Mouse (Mus musculus) lung, embryonic 16.5 days (tissue): ENCODE results near the gene Trim9. TPM values are rescaled to one million over a fixed set of nuclear protein-coding genes. Genes with fewer than 3 reads are reported as not detected.

Experiments used
- ATAC-seq: fragments of 200-750 bp; cut with Nextera tagmentation; 2 replicates; pipeline ENCODE4 v1.8.0; 2017; ENCODE audit warnings: low read depth, mild to moderate bottlenecking, moderate library complexity
- H3K27ac ChIP-seq: fragments of 300-500 bp; sonication (generic); 2 replicates; pipeline ENCODE4 v1.5.1; 2014; ENCODE audit warnings: mild to moderate bottlenecking, control low read depth, low read length
- H3K27me3 ChIP-seq: fragments of 300-500 bp; sonication (generic); 2 replicates; pipeline ENCODE4 v1.6.1; 2014; ENCODE audit warnings: low read depth, low read length, mixed read lengths; ENCODE audit not compliant: control insufficient read depth, insufficient read depth
- H3K36me3 ChIP-seq: fragments of 300-500 bp; sonication (generic); 2 replicates; pipeline ENCODE4 v1.6.1; 2014; ENCODE audit warnings: low read length; ENCODE audit not compliant: control insufficient read depth, insufficient read depth
- H3K4me1 ChIP-seq: fragments of 300-500 bp; sonication (generic); replicated peaks from 2 replicates; pipeline ENCODE4 v1.6.1; 2014; ENCODE audit warnings: low read length, mixed read lengths; ENCODE audit not compliant: control insufficient read depth, insufficient read depth
- H3K4me2 ChIP-seq: fragments of 300-500 bp; sonication (generic); 2 replicates; pipeline ENCODE4 v1.6.1; 2014; ENCODE audit warnings: low read depth, low read length, control low read depth
- H3K4me3 ChIP-seq: fragments of 300-500 bp; sonication (generic); 2 replicates; pipeline ENCODE4 v1.5.1; 2014; ENCODE audit warnings: mild to moderate bottlenecking, low read length, control low read depth
- H3K9ac ChIP-seq: fragments of 300-500 bp; sonication (generic); 2 replicates; pipeline ENCODE4 v1.6.1; 2014; ENCODE audit warnings: low read length, control low read depth
- H3K9me3 ChIP-seq: fragments of 300-500 bp; sonication (generic); 2 replicates; pipeline ENCODE4 v1.6.1; 2016; ENCODE audit warnings: low read length; ENCODE audit not compliant: control insufficient read depth
- WGBS: fragments of 180-500 bp; shearing (Covaris S2); extraction: QIAGEN DNeasy Blood & Tissue Kit; methylation state at CpG from one replicate; pipeline ENCODE4 v1.1.7; 2014; 5-methylcytosine and 5-hydroxymethylcytosine counted together
- polyA plus RNA-seq: library from polyadenylated mRNA; unstranded; fragments of >200 nt; fragmentation: Nextera tagmentation; extraction: Ambion mirVana; gene quantifications from 2 replicates; pipeline ENCODE4 v1.2.1, GENCODE M21; 2015

Gene Trim9
- polyA plus RNA-seq, 1 experiment from 2014 or later, result 0.58 TPM

DNA sequence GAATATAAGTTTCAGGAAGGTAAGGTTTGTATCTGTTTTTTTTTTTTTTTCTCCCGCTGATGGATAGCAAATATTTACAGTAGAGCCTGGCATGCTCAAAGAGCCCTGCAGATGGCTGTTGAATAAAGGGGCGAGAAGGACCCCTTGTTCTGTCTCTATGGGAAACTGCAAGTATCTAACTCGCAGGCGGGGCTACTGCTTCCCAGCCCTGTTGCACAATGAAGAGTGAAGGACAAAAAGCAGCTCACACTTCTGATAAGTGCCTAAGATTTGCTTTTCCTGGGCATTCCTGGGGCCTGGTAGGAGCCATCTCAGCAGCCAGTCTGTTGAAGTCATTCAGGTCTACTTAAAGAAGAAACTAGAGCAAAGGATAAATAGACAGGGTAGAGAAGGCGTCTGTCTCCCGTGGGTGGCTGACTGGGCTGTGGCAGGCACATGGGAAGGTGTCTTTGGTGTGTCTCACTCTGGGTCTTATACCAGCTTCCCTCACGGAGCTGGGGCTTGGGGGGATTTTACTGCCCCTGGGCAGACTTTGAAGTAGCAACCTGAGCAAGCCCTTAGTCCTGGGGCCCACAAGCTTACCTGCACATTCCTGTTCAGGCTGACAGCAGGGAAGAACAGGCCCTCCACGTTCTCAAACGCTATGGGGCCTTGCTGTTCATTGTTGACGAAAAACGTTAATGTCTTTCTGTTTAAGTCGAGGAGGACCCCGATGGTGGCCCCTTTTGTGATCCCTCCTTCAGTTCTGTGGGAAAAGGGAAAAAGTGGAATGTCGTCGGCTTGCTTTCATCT, 99.5 kb downstream of the Trim9 start:
- peak; percentile 86 for ATAC-seq
- H3K9me3 ChIP-seq, result no peaks in the 10 kb centered on the region
- peak overlapping the region; percentile 91 for H3K27ac ChIP-seq
- no peak overlapping the region for H3K4me3 ChIP-seq
- H3K4me1 ChIP-seq, result peaks cover 13% of the 10 kb centered on the region
- peak overlapping the region; percentile 4; the same call in 1 of the 2 replicates for H3K4me2 ChIP-seq
- 38% methylated on average over 15 of the region's 15 CpGs for WGBS
- H3K27me3 ChIP-seq, result no peaks in the 10 kb centered on the region
- H3K9ac ChIP-seq, result no peak overlapping the region
- H3K36me3 ChIP-seq, result no peaks in the 10 kb centered on the region

DNA sequence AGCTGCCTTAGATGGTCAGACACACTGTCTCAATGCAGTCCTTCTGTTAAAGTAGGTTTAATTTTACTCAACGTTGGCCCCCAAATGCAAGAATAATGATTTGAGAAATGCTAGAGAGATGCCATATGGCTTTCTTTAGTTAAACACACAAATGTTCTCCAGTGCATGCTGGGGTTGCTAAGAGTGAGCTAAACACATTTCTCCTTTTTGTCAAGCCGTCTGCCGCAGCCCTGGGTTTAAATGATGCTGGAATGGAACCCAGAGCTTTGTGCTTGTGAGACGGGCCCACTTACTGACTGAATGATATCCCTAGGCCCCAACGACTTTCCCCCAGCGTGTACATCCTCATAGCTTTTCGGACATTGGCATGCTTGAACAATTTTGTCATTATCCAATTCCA, 104.9 kb downstream of the Trim9 start:
- Histone ChIP-seq H3K9ac (no peak overlapping the region), H3K36me3 (no peaks in the 10 kb centered on the region), H3K4me1 (peaks cover 8% of the 10 kb centered on the region), H3K4me3 (no peak overlapping the region), H3K27ac (no peak overlapping the region), H3K9me3 (no peaks in the 10 kb centered on the region), H3K27me3 (no peaks in the 10 kb centered on the region), H3K4me2 (no peak overlapping the region)
- ATAC-seq, result no peak
- WGBS, result 81% methylated on average over 7 of the region's 7 CpGs

GRCm38 (mm10) chr12:70239741-70240140, 107.7 kb downstream of the Trim9 start:
- Histone ChIP-seq H3K4me2 (no peak overlapping the region), H3K9me3 (no peaks in the 10 kb centered on the region), H3K27ac (no peak overlapping the region), H3K36me3 (no peaks in the 10 kb centered on the region), H3K9ac (no peak overlapping the region), H3K4me1 (0 out of 2 replicates have a peak, but pooled peaks cover 2% of the 10 kb centered on the region), H3K4me3 (no peak overlapping the region), H3K27me3 (no peaks in the 10 kb centered on the region)
- WGBS, result 69% methylated on average over 5 of the region's 5 CpGs
- ATAC-seq, result no peak

DNA sequence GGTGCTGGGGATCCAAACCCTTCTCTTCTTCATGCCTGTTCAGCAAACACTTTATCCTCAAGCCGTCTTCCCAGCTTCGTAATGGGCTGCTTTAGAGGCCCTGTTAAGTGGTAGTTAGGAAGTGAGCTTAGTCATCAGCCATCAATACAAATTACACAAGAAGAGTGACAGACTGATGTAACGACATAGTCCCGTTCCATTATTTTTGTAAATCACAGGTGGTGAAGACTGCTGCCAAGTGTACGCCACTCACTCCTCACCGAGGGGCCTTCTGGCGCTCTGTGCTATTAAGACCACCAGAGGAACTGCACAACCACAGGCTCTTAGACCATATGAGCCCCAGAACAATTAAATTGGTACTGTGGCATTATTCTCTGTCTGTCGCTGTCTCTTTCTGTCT, 108.8 kb downstream of the Trim9 start:
- no peaks in the 10 kb centered on the region for H3K36me3 ChIP-seq

DNA sequence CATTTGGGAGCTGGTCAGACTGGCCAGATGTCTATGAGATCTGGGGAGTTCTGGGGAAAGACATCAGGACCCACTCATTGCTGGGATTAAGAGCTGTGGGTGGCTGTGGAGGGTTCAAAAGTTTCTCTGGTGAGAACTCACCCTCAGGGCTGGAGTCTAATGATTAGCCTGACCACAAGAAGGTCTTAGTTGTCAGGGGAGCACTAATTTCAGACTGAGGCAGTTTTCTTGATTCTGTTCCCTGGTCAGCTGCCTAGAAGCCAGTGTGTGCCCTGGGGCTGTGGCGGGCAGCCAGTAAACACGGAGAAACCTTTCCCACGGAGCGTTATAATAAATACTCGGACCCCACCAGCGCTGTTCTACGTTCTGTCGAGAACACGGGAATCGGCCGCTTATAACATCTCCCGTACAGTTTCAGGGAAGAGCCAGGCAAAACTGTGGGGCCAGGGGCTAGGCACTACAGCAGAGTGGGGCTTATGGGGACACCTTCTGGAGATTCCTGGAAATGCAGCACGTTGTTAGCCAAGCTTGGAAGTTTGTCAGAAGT, 112.4 kb downstream of the Trim9 start:
- Histone ChIP-seq H3K27me3 (no peaks in the 10 kb centered on the region), H3K4me1 (peaks cover 15% of the 10 kb centered on the region), H3K36me3 (no peaks in the 10 kb centered on the region), H3K4me3 (peak overlapping the region; percentile 50), H3K27ac (0 out of 2 replicates have a peak overlapping the region, but pooled peaks have one; percentile 22), H3K9ac (peak overlapping the region; percentile 74), H3K4me2 (peak overlapping the region; percentile 81), H3K9me3 (no peaks in the 10 kb centered on the region)
- WGBS, result 6% methylated on average over 13 of the region's 13 CpGs
- peak; percentile 71 for ATAC-seq

More for the DNA sequence above, 108.8 kb downstream of the Trim9 start:
- Histone ChIP-seq H3K4me2 (no peak overlapping the region), H3K4me1 (peaks cover 5% of the 10 kb centered on the region; the same call in 1 of the 2 replicates), H3K9ac (no peak overlapping the region), H3K27me3 (no peaks in the 10 kb centered on the region), H3K9me3 (no peaks in the 10 kb centered on the region), H3K27ac (no peak overlapping the region), H3K4me3 (no peak overlapping the region)
- ATAC-seq, result no peak
- whole genome bisulfite sequencing, result 50% methylated on average over 8 of the region's 8 CpGs

- no peaks in the 10 kb centered on the region for H3K36me3 ChIP-seq
- H3K27ac ChIP-seq, result no peak overlapping the region
- H3K4me3 ChIP-seq, result no peak overlapping the region
- no peaks in the 10 kb centered on the region for H3K27me3 ChIP-seq
- peaks cover 15% of the 10 kb centered on the region for H3K4me1 ChIP-seq
- 6% methylated on average over 6 of the region's 6 CpGs for WGBS
- no peak overlapping the region for H3K4me2 ChIP-seq
- 0 out of 2 replicates have a peak overlapping the region, but pooled peaks have one; percentile 20 for H3K9ac ChIP-seq
- no peaks in the 10 kb centered on the region for H3K9me3 ChIP-seq
- ATAC-seq, result peak; percentile 82
Observed at GRCm38 (mm10) chr12:70234411-70234810, 113.0 kb downstream of the Trim9 start.

DNA sequence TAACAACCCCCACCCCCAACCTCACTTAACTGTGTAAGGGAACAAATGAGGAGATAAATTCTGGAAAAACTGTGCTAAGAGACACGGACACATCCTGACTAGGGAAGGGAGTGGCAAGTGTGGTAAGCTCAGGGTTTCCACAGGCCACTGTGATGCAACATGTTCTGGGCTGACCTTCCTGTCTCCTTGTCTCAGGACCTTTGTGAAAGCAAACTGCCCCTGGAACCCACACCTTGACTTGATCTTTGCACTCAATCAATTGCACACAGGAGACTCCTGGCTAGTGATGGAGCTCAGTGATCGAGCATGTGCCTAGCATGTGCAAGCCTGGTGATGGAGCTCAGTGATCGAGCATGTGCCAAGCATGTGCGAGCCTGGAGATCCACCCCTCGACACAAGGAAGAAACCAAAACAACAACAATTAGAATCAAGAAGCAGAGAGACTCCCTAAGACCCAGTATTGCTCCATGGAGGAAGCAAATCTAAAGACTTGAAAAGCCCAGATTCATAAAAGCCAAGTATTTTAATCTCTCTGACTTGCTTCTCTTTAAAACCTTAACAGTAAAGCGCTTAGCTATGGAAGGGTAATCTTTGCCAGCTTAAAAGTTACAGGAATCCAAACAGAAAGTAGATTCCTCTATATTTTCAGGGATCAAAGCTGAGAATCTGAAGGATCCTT, 113.6 kb downstream of the Trim9 start:
- Histone ChIP-seq H3K4me3 (no peak overlapping the region), H3K9ac (0 out of 2 replicates have a peak overlapping the region, but pooled peaks have one; percentile 20), H3K9me3 (no peaks in the 10 kb centered on the region), H3K27ac (no peak overlapping the region), H3K27me3 (no peaks in the 10 kb centered on the region), H3K4me2 (no peak overlapping the region), H3K36me3 (no peaks in the 10 kb centered on the region), H3K4me1 (peaks cover 15% of the 10 kb centered on the region)
- ATAC-seq, result no peak
- 81% methylated on average over 6 of the region's 6 CpGs for WGBS

GRCm38 (mm10) chr12:70232020-70232544, 115.3 kb downstream of the Trim9 start:
- peak overlapping the region; percentile 91 for H3K27ac ChIP-seq
- peak overlapping the region; percentile 31; the same call in 1 of the 2 replicates for H3K9ac ChIP-seq
- 34% methylated on average over 5 of the region's 5 CpGs for WGBS

DNA sequence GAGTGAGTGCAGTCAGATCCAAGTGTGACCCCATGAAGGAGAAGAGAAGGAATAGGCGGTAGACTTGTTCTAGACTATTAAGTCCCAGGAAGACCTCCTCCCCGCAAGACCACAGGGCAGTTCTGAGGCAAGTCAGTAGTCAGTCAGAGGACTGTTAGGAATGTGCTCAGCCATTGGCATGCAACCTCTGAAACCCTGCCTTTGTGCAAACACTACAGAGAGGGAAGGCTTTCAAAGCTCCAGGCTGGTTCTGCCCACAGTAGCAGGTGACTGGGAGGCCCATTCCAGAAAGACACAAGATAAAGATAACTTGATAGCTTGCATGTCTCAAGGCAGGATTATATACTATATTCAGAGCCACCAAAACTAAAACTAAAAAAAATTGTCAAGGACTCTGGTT, 116.1 kb downstream of the Trim9 start, which contains the start of gene Pygl:
Gene Pygl (minus strand): TSS at position 195 of the 400 bp plus-strand sequence.
- H3K4me2 ChIP-seq, result peak within 1 kb of the TSS; percentile 51
- 60% methylated on average over 2 of the region's 2 CpGs for WGBS
- H3K36me3 ChIP-seq, result no peaks in the 10 kb centered on the region
- peaks cover 24% of the 10 kb centered on the region for H3K4me1 ChIP-seq
- ATAC-seq, result peak; percentile 53
- H3K9ac ChIP-seq, result peak within 1 kb of the TSS; percentile 51
- H3K9me3 ChIP-seq, result no peaks in the 10 kb centered on the region
- H3K4me3 ChIP-seq, result peak within 1 kb of the TSS; percentile 36
- no peaks in the 10 kb centered on the region for H3K27me3 ChIP-seq
- peak within 1 kb of the TSS; percentile 93 for H3K27ac ChIP-seq

More at GRCm38 (mm10) chr12:70232020-70232544, 115.3 kb downstream of the Trim9 start:
- Histone ChIP-seq H3K27me3 (no peaks in the 10 kb centered on the region), H3K9me3 (no peaks in the 10 kb centered on the region), H3K4me3 (no peak overlapping the region), H3K4me2 (no peak overlapping the region), H3K4me1 (peaks cover 18% of the 10 kb centered on the region), H3K36me3 (no peaks in the 10 kb centered on the region)
- no peak for ATAC-seq
